Mouse (Mus musculus): ENCODE data around the gene Kirrel.

Gene Kirrel

GRCm38 (mm10) chr3:87167621-87168020 is 6.9 kb downstream of the Kirrel start:
- in situ Hi-C loops (cut with MboI, MseI) = no loop called here

- in situ Hi-C loops (cut with MboI, MseI) = no loop called here
These were observed 9.2 kb downstream of the Kirrel start for GRCm38 (mm10) chr3:87165291-87165881.

- in situ Hi-C loops (cut with MboI, MseI) = loop anchor here (5.0 kb wide), 1 partner anchor 92 kb away; no protein-coding TSS in a partner anchor
These were observed 10.3 kb downstream of the Kirrel start for GRCm38 (mm10) chr3:87164099-87164815.

GRCm38 (mm10) chr3:87163116-87163515 is 11.4 kb downstream of the Kirrel start:
- in situ Hi-C loops (cut with MboI, MseI) = loop anchor here (5.0 kb wide), 1 partner anchor 91 kb away; no protein-coding TSS in a partner anchor

- in situ Hi-C loops (cut with MboI, MseI) = loop anchor here (5.0 kb wide), 1 partner anchor 90 kb away; no protein-coding TSS in a partner anchor
These were observed 12.2 kb downstream of the Kirrel start for GRCm38 (mm10) chr3:87162380-87162779.

GRCm38 (mm10) chr3:87161601-87162000 is 12.9 kb downstream of the Kirrel start:
- in situ Hi-C loops (cut with MboI, MseI) = loop anchor here (5.0 kb wide), 1 partner anchor 89 kb away; no protein-coding TSS in a partner anchor

GRCm38 (mm10) chr3:87160819-87161509 is 13.6 kb downstream of the Kirrel start:
- in situ Hi-C loops (cut with MboI, MseI) = loop anchor here (5.0 kb wide), 1 partner anchor 89 kb away; no protein-coding TSS in a partner anchor

GRCm38 (mm10) chr3:87159190-87159589 is 15.4 kb downstream of the Kirrel start:
- in situ Hi-C loops (cut with MboI, MseI) = no loop called here

GRCm38 (mm10) chr3:87157767-87158291 is 16.7 kb downstream of the Kirrel start:
- in situ Hi-C loops (cut with MboI, MseI) = no loop called here

- in situ Hi-C loops (cut with MboI, MseI) = no loop called here
These were observed 17.2 kb downstream of the Kirrel start for GRCm38 (mm10) chr3:87157297-87157696.

GRCm38 (mm10) chr3:87154398-87155287 is 19.9 kb downstream of the Kirrel start:
- in situ Hi-C loops (cut with MboI, MseI) = no loop called here

GRCm38 (mm10) chr3:87153038-87153437 is 21.5 kb downstream of the Kirrel start:
- in situ Hi-C loops (cut with MboI, MseI) = no loop called here

- in situ Hi-C loops (cut with MboI, MseI) = no loop called here
These were observed 22.3 kb downstream of the Kirrel start for GRCm38 (mm10) chr3:87152111-87152738.

GRCm38 (mm10) chr3:87151294-87151826 is 23.2 kb downstream of the Kirrel start:
- in situ Hi-C loops (cut with MboI, MseI) = no loop called here

GRCm38 (mm10) chr3:87150689-87151244 is 23.8 kb downstream of the Kirrel start:
- in situ Hi-C loops (cut with MboI, MseI) = no loop called here

- in situ Hi-C loops (cut with MboI, MseI) = no loop called here
These were observed 24.4 kb downstream of the Kirrel start for GRCm38 (mm10) chr3:87150056-87150688.

GRCm38 (mm10) chr3:87149425-87149824 is 25.1 kb downstream of the Kirrel start:
- in situ Hi-C loops (cut with MboI, MseI) = no loop called here

GRCm38 (mm10) chr3:87144476-87145240 is 29.9 kb downstream of the Kirrel start:
- in situ Hi-C loops (cut with MboI, MseI) = no loop called here

- in situ Hi-C loops (cut with MboI, MseI) = no loop called here
These were observed 34.3 kb downstream of the Kirrel start for GRCm38 (mm10) chr3:87140284-87140683.
